Mouse (Mus musculus) limb, embryonic 11.5 days (tissue): ENCODE data around the gene Pxk. TPM values are rescaled to one million over a fixed set of nuclear protein-coding genes. Genes with fewer than 3 reads are reported as not detected.

Experiments
- ATAC-seq: fragments of 200-750 bp; cut with Nextera tagmentation; 2 replicates; pipeline ENCODE4 v1.8.0; 2017; ENCODE audit warnings: low read depth; ENCODE audit not compliant: insufficient number of reproducible peaks, low FRiP score, low TSS enrichment
- DNase-seq: peaks from one replicate; pipeline ENCODE4 v3.0.0-alpha.2; 2015; ENCODE audit warnings: low spot score
- H3K27ac ChIP-seq: fragments of 300-500 bp; sonication (generic); replicated peaks from 2 replicates; pipeline ENCODE4 v1.5.1; 2014; ENCODE audit warnings: low read depth, mild to moderate bottlenecking, low read length
- H3K27me3 ChIP-seq: fragments of 300-500 bp; sonication (generic); 2 replicates; pipeline ENCODE4 v1.6.1; 2014; ENCODE audit warnings: mild to moderate bottlenecking, low read length, mixed read lengths; ENCODE audit not compliant: control insufficient read depth, insufficient read depth
- H3K36me3 ChIP-seq: fragments of 300-500 bp; sonication (generic); 2 replicates; pipeline ENCODE4 v1.6.1; 2014; ENCODE audit warnings: mild to moderate bottlenecking, low read length, moderate library complexity, mixed read lengths; ENCODE audit not compliant: control insufficient read depth, insufficient read depth
- H3K4me1 ChIP-seq: fragments of 300-500 bp; sonication (generic); 2 replicates; pipeline ENCODE4 v1.6.1; 2014; ENCODE audit warnings: low read length, mixed read lengths; ENCODE audit not compliant: control insufficient read depth, insufficient read depth
- H3K4me2 ChIP-seq: fragments of 300-500 bp; sonication (generic); 2 replicates; pipeline ENCODE4 v1.6.1; 2014; ENCODE audit warnings: low read depth, mild to moderate bottlenecking, moderate library complexity; ENCODE audit not compliant: severe bottlenecking
- H3K4me3 ChIP-seq: fragments of 300-500 bp; sonication (generic); 2 replicates; pipeline ENCODE4 v1.5.1; 2014; ENCODE audit warnings: low read depth, low read length
- H3K9ac ChIP-seq: fragments of 300-500 bp; sonication (generic); 2 replicates; pipeline ENCODE4 v1.6.1; 2014; ENCODE audit warnings: mild to moderate bottlenecking, low read length
- H3K9me3 ChIP-seq: fragments of 300-500 bp; sonication (generic); 2 replicates; pipeline ENCODE4 v1.6.1; 2016; ENCODE audit warnings: low read length; ENCODE audit not compliant: control insufficient read depth
- WGBS: fragments of 180-500 bp; shearing (Covaris S2); extraction: QIAGEN DNeasy Blood & Tissue Kit; methylation state at CpG from one replicate; pipeline ENCODE4 v1.1.7; 2014; 5-methylcytosine and 5-hydroxymethylcytosine counted together
- polyA plus RNA-seq: library from polyadenylated mRNA; unstranded; fragments of >200 nt; fragmentation: Nextera tagmentation; extraction: Ambion mirVana; gene quantifications from 2 replicates; pipeline ENCODE4 v1.2.1, GENCODE M21; 2014

Gene Pxk
- polyA plus RNA-seq, 1 experiment from 2014 or later, result 26.2 TPM

DNA sequence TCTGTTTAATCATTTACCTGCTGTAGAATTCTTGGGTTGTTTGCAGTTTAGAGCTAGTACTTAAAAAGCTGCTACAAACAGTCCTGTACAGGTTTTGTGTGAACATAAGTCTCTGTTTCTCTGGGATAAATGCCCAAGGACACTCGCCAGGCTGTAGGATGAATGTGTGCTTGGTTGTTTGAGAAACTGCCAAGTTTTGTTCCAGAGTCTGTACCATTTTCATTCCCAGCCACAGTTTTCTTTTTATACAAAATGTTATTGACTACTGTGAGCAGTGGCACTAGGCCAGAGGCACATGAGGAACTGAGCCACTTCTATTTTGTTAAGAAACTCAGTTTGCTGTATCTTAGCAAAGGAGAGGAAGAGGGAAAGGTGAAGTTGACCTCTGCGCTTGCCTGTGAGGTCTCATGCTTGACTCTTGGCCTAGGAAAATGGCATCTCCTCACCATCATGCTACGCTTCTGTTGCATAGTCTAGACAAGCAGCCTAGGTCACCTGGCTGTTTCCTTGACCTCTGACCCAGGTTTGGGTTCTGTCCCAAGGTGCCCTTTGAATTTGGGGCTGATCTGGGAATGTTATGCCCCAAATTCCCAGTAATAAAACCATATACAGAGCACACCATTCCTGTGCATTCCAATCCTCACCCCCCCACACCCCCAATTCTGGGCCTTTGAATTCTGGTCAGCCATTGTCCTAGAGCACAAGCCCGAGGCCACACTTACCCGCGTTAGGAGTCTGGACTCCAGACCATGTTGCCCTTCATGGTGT, 88.5 kb downstream of the Pxk start:
- Histone ChIP-seq H3K27me3 (no peaks in the 10 kb centered on the region), H3K27ac (no peak overlapping the region), H3K4me3 (no peak overlapping the region), H3K9me3 (no peaks in the 10 kb centered on the region), H3K4me1 (0 out of 2 replicates have a peak, but pooled peaks cover 2% of the 10 kb centered on the region), H3K4me2 (no peak overlapping the region), H3K9ac (no peak overlapping the region), H3K36me3 (no peaks in the 10 kb centered on the region)
- WGBS, result 92% methylated on average over 6 of the region's 6 CpGs
- ATAC-seq (no peak), DNase-seq (no peak)

- H3K4me2 ChIP-seq, result no peak overlapping the region
- 88% methylated on average over 3 of the region's 3 CpGs for WGBS
- no peak overlapping the region for H3K27ac ChIP-seq
- no peaks in the 10 kb centered on the region for H3K9me3 ChIP-seq
- no peak overlapping the region for H3K9ac ChIP-seq
- H3K27me3 ChIP-seq, result no peaks in the 10 kb centered on the region
- ATAC-seq (no peak), DNase-seq (no peak)
- no peaks in the 10 kb centered on the region for H3K36me3 ChIP-seq
- 0 out of 2 replicates have a peak, but pooled peaks cover 4% of the 10 kb centered on the region for H3K4me1 ChIP-seq
- H3K4me3 ChIP-seq, result no peak overlapping the region
Observed at GRCm38 (mm10) chr14:8190556-8190955, 92.5 kb downstream of the Pxk start.

GRCm38 (mm10) chr14:8191331-8191965, 93.4 kb downstream of the Pxk start:
- Histone ChIP-seq H3K4me3 (no peak overlapping the region), H3K4me1 (0 out of 2 replicates have a peak, but pooled peaks cover 4% of the 10 kb centered on the region), H3K9me3 (no peaks in the 10 kb centered on the region), H3K9ac (no peak overlapping the region), H3K27me3 (no peaks in the 10 kb centered on the region), H3K27ac (no peak overlapping the region), H3K4me2 (no peak overlapping the region), H3K36me3 (no peaks in the 10 kb centered on the region)
- ATAC-seq, result no peak
- DNase-seq, result no peak
- 54% methylated on average over 12 of the region's 12 CpGs for WGBS

DNA sequence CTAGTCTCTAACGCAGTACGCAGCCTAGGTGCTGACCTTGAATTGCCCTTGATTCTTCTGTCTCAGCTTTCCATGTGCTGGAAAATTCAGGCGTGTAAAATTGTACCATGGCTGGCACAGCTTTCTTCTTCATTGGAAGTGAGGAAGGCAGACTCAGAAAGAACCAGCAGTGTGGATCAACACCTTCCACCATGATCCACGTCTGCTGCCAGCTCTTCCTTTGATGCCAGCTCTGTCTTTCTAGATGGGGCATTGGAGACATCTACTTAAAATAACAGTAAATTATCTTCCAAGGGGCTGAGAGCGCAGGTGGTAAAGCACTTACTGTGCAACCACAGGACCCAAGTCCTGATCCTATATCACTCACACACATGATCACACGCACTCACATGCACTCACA, 94.7 kb downstream of the Pxk start:
- no peak for ATAC-seq
- H3K27ac ChIP-seq, result no peak overlapping the region

DNA sequence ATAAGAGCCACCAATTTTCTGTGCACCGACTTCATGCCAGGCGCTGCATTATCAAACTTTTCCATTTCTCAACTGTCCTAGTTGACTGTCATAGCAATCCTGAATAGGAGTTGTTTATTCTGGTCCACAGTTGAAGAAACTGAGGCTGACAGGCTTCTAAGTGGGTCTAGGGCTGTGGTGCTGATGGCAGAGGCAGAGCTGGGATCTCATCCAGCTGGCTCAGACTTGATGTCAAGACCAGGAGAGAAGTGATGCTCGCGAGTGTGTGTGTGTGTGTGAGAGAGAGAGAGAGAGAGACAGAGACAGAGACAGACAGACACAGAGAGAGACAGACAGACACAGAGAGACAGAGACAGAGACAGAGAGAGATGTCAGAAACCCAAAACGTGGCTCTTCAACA, 102.8 kb downstream of the Pxk start:
- ATAC-seq, result no peak
- Histone ChIP-seq H3K9me3 (no peaks in the 10 kb centered on the region), H3K4me1 (no peaks in the 10 kb centered on the region), H3K4me3 (no peak overlapping the region), H3K9ac (no peak overlapping the region), H3K36me3 (no peaks in the 10 kb centered on the region), H3K4me2 (no peak overlapping the region), H3K27ac (no peak overlapping the region), H3K27me3 (no peaks in the 10 kb centered on the region)
- no peak for DNase-seq
- 93% methylated on average over 5 of the region's 5 CpGs for WGBS

More for the DNA sequence above, 94.7 kb downstream of the Pxk start:
- H3K27me3 ChIP-seq, result no peaks in the 10 kb centered on the region
- WGBS, result 82% methylated on average over 6 of the region's 6 CpGs
- H3K4me3 ChIP-seq, result no peak overlapping the region
- no peak for DNase-seq
- H3K4me1 ChIP-seq, result 0 out of 2 replicates have a peak, but pooled peaks cover 4% of the 10 kb centered on the region
- no peak overlapping the region for H3K9ac ChIP-seq
- no peaks in the 10 kb centered on the region for H3K9me3 ChIP-seq
- H3K4me2 ChIP-seq, result no peak overlapping the region
- no peaks in the 10 kb centered on the region for H3K36me3 ChIP-seq

DNA sequence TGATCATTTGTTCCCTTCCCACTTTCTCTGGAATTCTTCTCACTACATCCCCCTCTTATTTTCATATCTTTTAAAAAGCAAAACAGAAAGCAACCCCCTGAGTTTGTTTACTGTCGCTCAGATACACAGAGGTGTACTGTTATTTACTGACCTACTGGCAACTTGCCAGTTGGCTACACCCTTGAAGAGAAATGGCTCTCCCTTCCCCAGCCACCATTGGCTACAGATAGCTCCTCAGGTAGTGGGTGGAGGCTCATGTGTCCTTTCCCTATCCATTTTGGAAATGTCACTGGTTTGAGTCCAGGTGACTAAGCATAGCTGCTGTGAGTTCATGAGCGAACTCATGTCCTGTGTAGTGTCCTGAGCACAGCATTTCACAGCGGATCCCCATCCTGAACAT, 103.7 kb downstream of the Pxk start:
- Histone ChIP-seq H3K9ac (no peak overlapping the region), H3K4me1 (no peaks in the 10 kb centered on the region), H3K27ac (no peak overlapping the region), H3K36me3 (no peaks in the 10 kb centered on the region), H3K9me3 (no peaks in the 10 kb centered on the region), H3K27me3 (no peaks in the 10 kb centered on the region), H3K4me2 (no peak overlapping the region), H3K4me3 (no peak overlapping the region)
- ATAC-seq (no peak), DNase-seq (no peak)
- 82% methylated on average over 3 of the region's 3 CpGs for WGBS

- H3K9me3 ChIP-seq, result no peaks in the 10 kb centered on the region
- no peak overlapping the region for H3K9ac ChIP-seq
- ATAC-seq (no peak), DNase-seq (peak; percentile 50)
- 48% methylated on average over 9 of the region's 9 CpGs for WGBS
- H3K4me1 ChIP-seq, result no peaks in the 10 kb centered on the region
- no peak overlapping the region for H3K4me3 ChIP-seq
- no peak overlapping the region for H3K27ac ChIP-seq
- no peaks in the 10 kb centered on the region for H3K36me3 ChIP-seq
- no peak overlapping the region for H3K4me2 ChIP-seq
- no peaks in the 10 kb centered on the region for H3K27me3 ChIP-seq
Observed at GRCm38 (mm10) chr14:8206179-8206910, 108.3 kb downstream of the Pxk start.

GRCm38 (mm10) chr14:8207105-8207504, 109.1 kb downstream of the Pxk start:
- Histone ChIP-seq H3K9ac (no peak overlapping the region), H3K4me3 (no peak overlapping the region), H3K4me1 (no peaks in the 10 kb centered on the region), H3K36me3 (no peaks in the 10 kb centered on the region), H3K27ac (no peak overlapping the region), H3K27me3 (no peaks in the 10 kb centered on the region), H3K4me2 (no peak overlapping the region), H3K9me3 (no peaks in the 10 kb centered on the region)
- DNase-seq (peak; percentile 55), ATAC-seq (0 out of 2 replicates have a peak, but pooled peaks have one; percentile 71)
- 17% methylated on average over 5 of the region's 5 CpGs for WGBS
